Mouse (Mus musculus): ENCODE results near the gene AC109138.7. TPM values are rescaled to one million over a fixed set of nuclear protein-coding genes. Genes with fewer than 3 reads are reported as not detected.

AC109138.7 gene
- polyA plus RNA-seq, 1 experiment: not detected

DNA sequence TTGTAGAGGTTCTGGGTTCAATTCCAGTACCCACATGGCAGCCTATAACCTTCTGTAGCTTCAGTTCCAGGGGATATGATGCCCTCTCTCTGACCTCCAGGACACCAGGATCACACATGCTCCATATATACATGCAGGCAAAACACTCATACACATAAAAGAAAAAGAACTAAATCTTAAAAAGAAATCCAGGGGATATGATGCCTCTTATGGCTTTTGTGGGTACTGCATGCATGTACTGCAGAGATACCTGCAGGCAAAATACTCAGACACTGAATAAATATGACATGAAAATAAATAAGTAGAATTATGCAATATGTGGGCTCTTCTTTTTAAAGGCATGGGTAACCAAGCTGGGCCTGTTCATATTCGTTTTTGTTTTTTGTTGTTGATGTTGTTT lies 32.9 kb downstream of the AC109138.7 start:
- no peak for TF ChIP-seq GATA1 (IDR thresholded peaks at IDR 0.05; ENCODE audit: low read length)

GRCm38 (mm10) chr19:4254230-4254629 lies 40.1 kb downstream of the AC109138.7 start:
- TF ChIP-seq GATA1 (IDR thresholded peaks at IDR 0.05; ENCODE audit: low read length): no peak

DNA sequence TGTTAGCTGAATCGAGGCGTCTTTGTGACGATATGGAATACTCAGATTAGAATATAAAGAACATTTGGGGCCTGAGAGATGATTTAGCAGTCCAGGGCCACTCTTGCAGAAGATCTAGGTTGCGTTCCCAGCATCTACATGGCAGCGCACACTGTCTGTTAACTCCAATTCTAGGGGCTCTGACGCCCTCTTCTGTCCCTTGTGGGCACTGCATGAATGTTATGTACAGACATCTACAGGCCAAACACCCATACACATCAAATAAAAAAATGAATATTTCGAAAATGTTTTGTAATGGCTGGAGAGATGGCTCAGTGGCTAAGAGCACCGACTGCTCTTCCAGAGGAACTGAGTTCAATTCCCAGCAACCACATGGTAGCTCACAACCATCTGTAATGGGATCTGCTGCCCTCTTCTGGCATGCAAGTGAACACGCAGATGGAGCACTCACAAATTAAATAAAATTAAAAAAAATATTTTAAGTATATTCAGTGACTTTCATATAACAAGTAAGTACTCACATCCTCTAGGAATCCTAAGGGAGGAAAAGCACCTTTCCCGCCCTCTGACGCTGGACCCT lies 41.5 kb downstream of the AC109138.7 start:
- no peak for TF ChIP-seq GATA1 (IDR thresholded peaks at IDR 0.05; ENCODE audit: low read length)

- TF ChIP-seq GATA1 (IDR thresholded peaks at IDR 0.05; ENCODE audit: low read length): no peak
These were observed 43.2 kb downstream of the AC109138.7 start for GRCm38 (mm10) chr19:4257216-4257896.

DNA sequence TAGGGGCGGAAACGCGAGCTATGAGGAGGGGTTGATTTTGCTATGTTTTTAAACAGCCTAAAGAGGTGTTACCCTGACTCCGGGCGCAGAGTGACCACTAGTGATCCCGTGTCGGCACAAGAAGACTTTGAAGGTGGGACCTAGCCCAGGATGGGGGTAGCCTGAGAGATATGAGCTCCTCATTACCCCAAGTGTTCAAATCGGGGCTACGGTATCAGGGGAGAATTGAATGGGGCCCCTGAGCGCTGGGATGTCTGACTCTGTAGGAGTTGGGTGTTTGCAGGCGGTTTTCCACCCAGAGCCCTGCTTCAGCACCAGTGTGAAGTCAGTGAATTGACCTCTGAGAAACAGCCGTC lies 43.7 kb downstream of the AC109138.7 start:
- TF ChIP-seq GATA1 (IDR thresholded peaks at IDR 0.05; ENCODE audit: low read length): no peak

- no peak for TF ChIP-seq GATA1 (IDR thresholded peaks at IDR 0.05; ENCODE audit: low read length)
These were observed 47.0 kb downstream of the AC109138.7 start for GRCm38 (mm10) chr19:4261038-4261698.

DNA sequence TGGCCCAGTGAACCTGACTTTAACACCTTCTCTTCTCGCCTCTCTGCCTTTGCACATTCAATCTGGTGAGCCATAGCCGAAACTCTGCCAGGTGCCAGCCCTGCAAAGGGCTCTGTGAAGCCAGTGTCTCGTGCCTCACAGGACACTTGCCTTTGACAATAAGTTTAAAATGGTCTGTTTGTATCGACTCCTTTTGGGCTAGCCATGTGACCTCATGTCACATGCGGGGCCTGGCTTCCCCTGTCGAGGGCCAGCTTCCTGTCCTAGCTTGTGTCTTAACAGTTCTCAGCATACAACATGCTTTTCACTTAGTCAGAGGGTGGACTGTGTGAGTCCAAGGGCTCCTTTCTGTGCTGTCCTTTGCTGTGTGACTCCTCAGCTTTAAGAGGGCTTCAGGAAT lies 48.6 kb downstream of the AC109138.7 start:
- no peak for TF ChIP-seq GATA1 (IDR thresholded peaks at IDR 0.05; ENCODE audit: low read length)

GRCm38 (mm10) chr19:4263702-4264101 lies 49.5 kb downstream of the AC109138.7 start:
- TF ChIP-seq GATA1 (IDR thresholded peaks at IDR 0.05; ENCODE audit: low read length): no peak

- TF ChIP-seq GATA1 (IDR thresholded peaks at IDR 0.05; ENCODE audit: low read length): no peak
These were observed 50.1 kb downstream of the AC109138.7 start for GRCm38 (mm10) chr19:4264171-4264780.

DNA sequence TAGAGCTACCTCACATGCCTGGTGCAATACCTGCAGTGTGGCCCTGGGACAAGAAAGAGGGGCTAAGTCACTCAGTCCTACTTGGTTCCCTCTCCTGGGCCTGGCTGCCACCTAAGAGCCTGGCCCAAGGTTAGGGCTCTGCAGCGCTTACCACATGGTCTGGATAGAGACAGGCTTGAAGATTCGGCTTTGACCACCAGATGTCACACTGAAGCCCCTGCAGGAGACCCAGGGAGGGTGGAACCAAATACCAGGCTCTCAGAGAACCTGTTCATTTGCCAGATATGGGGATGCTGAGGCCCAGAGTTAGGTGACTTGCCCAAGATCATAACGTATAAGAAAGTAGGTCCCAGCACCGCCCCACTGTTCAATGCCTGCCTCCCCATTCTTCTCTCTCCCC lies 51.8 kb downstream of the AC109138.7 start:
- no peak for TF ChIP-seq GATA1 (IDR thresholded peaks at IDR 0.05; ENCODE audit: low read length)

- no peak for TF ChIP-seq GATA1 (IDR thresholded peaks at IDR 0.05; ENCODE audit: low read length)
These were observed 54.6 kb downstream of the AC109138.7 start, which contains the start of gene Ssh3 for GRCm38 (mm10) chr19:4268566-4269361. Gene Ssh3 (minus strand): TSS chr19:4269180.

- TF ChIP-seq GATA1 (IDR thresholded peaks at IDR 0.05; ENCODE audit: low read length): no peak
These were observed 56.0 kb downstream of the AC109138.7 start for GRCm38 (mm10) chr19:4270187-4270586.

GRCm38 (mm10) chr19:4270972-4271371 lies 56.8 kb downstream of the AC109138.7 start:
- no peak for TF ChIP-seq GATA1 (IDR thresholded peaks at IDR 0.05; ENCODE audit: low read length)

GRCm38 (mm10) chr19:4279487-4279886 lies 65.3 kb downstream of the AC109138.7 start:
- no peak for TF ChIP-seq GATA1 (IDR thresholded peaks at IDR 0.05; ENCODE audit: low read length)

GRCm38 (mm10) chr19:4280425-4280824 lies 66.3 kb downstream of the AC109138.7 start:
- no peak for TF ChIP-seq GATA1 (IDR thresholded peaks at IDR 0.05; ENCODE audit: low read length)

Other genes with a start within 250 kb of the AC109138.7 start
- gene Aldh3b2, start 242.0 kb upstream of the AC109138.7 start, polyA plus RNA-seq (2012): not detected in 2 replicates
- gene Acy3, start 227.8 kb upstream of the AC109138.7 start, polyA plus RNA-seq (2012): 5.4 and 7.1 TPM in 2 replicates
- not detected in 2 replicates for gene Tbx10, start 221.6 kb upstream of the AC109138.7 start, polyA plus RNA-seq (2012)
- 26.3 and 32.2 TPM in 2 replicates for gene Nudt8, start 213.8 kb upstream of the AC109138.7 start, polyA plus RNA-seq (2012)
- 3.8 and 5.3 TPM in 2 replicates for gene Gm49405, start 213.7 kb upstream of the AC109138.7 start, polyA plus RNA-seq (2012)
- gene Doc2g, start 211.0 kb upstream of the AC109138.7 start, polyA plus RNA-seq (2012): 7.2 and 8.9 TPM in 2 replicates
- gene Ndufv1, start 201.6 kb upstream of the AC109138.7 start, polyA plus RNA-seq (2012): 378 and 401 TPM in 2 replicates
- gene Gstp1, start 176.4 kb upstream of the AC109138.7 start, polyA plus RNA-seq (2012): 40.1 and 105 TPM in 2 replicates
- not detected in 2 replicates for gene Gstp2, start 168.3 kb upstream of the AC109138.7 start, polyA plus RNA-seq (2012)
- 4.1 and 7.7 TPM in 2 replicates for gene Gstp3, start 154.8 kb upstream of the AC109138.7 start, polyA plus RNA-seq (2012)
- gene Cabp2, start 132.8 kb upstream of the AC109138.7 start, polyA plus RNA-seq (2012): not detected in 2 replicates
- gene Cdk2ap2, start 117.2 kb upstream of the AC109138.7 start, polyA plus RNA-seq (2012): 70.4 and 72.4 TPM in 2 replicates
- gene Pitpnm1, start 114.4 kb upstream of the AC109138.7 start, polyA plus RNA-seq (2012): 36.1 and 36.7 TPM in 2 replicates
- gene Aip, start 88.5 kb upstream of the AC109138.7 start, polyA plus RNA-seq (2012): 99.6 and 105 TPM in 2 replicates
- not detected in 2 replicates for gene Gpr152, start 74.6 kb upstream of the AC109138.7 start, polyA plus RNA-seq (2012)
- 0.06 TPM in 1 of 2 replicates, not detected in the other for gene Cabp4, start 70.3 kb upstream of the AC109138.7 start, polyA plus RNA-seq (2012)
- gene Coro1b, start 65.7 kb upstream of the AC109138.7 start, polyA plus RNA-seq (2012): 187 and 368 TPM in 2 replicates
- 448 and 548 TPM in 2 replicates for gene Ptprcap, start 60.8 kb upstream of the AC109138.7 start, polyA plus RNA-seq (2012)
- 92.1 and 99.4 TPM in 2 replicates for gene Rps6kb2, start 51.0 kb upstream of the AC109138.7 start, polyA plus RNA-seq (2012)
- gene Carns1, start 38.9 kb upstream of the AC109138.7 start, polyA plus RNA-seq (2012): 0.39 and 0.46 TPM in 2 replicates
- 19.4 and 24.6 TPM in 2 replicates for gene Tbc1d10c, start 23.1 kb upstream of the AC109138.7 start, polyA plus RNA-seq (2012)
- 609 and 669 TPM in 2 replicates for gene Ppp1ca, start 22.3 kb upstream of the AC109138.7 start, polyA plus RNA-seq (2012)
- gene Rad9a, start 12.7 kb upstream of the AC109138.7 start, polyA plus RNA-seq (2012): 28.7 and 31.6 TPM in 2 replicates
- gene Clcf1, start 119 bp upstream of the AC109138.7 start, polyA plus RNA-seq (2012): not detected in 2 replicates
- gene Pold4, start 17.5 kb downstream of the AC109138.7 start, polyA plus RNA-seq (2012): 21.8 and 24.7 TPM in 2 replicates
- 0.25 and 0.39 TPM in 2 replicates for gene Ssh3, start 54.8 kb downstream of the AC109138.7 start, polyA plus RNA-seq (2012)
- gene Ankrd13d, start 68.8 kb downstream of the AC109138.7 start, polyA plus RNA-seq (2012): 0.44 and 0.46 TPM in 2 replicates
- gene Grk2, start 91.9 kb downstream of the AC109138.7 start, polyA plus RNA-seq (2012): 231 and 290 TPM in 2 replicates
- gene Kdm2a, start 183.9 kb downstream of the AC109138.7 start, polyA plus RNA-seq (2012): 51.6 and 57.8 TPM in 2 replicates
- not detected in 2 replicates for gene Rhod, start 225.1 kb downstream of the AC109138.7 start, polyA plus RNA-seq (2012)

All from G1E-ER4 (cell line).